Mouse (Mus musculus) NIH3T3 (cell line): ENCODE measurements around the gene Tmem167.
"Not testable (repeated sequence)": the region's sequence is repeated elsewhere in the genome, so short reads cannot be mapped to it uniquely, and the experiment has no call there.

Experiments
- DNase-seq: peaks from one replicate; pipeline ENCODE4 v3.0.0-alpha.2; 2012; ENCODE audit warnings: low read depth

Gene Tmem167

GRCm38 (mm10) chr13:90088962-90089824, at the start of gene Tmem167, which contains the start of gene Xrcc4:
Gene Tmem167, plus strand, starts transcription at chr13:90089123.
Gene Xrcc4, minus strand, starts transcription at chr13:90089608.
- peak; percentile 97 for DNase-seq

- DNase-seq, result no peak
Measured at GRCm38 (mm10) chr13:90039613-90040012, 49.3 kb upstream of the Tmem167 start.

- DNase-seq, result no peak
Measured at GRCm38 (mm10) chr13:90051735-90052134, 37.2 kb upstream of the Tmem167 start.

- no peak for DNase-seq
Measured at GRCm38 (mm10) chr13:90052408-90052807, 36.5 kb upstream of the Tmem167 start.

- DNase-seq, result no peak
Measured at GRCm38 (mm10) chr13:90061877-90062276, 27.0 kb upstream of the Tmem167 start.

- peak; percentile 87 for DNase-seq
Measured at GRCm38 (mm10) chr13:90089825-90090183, 881 bp downstream of the Tmem167 start.

- DNase-seq, result no peak
Measured at GRCm38 (mm10) chr13:90101514-90101913, 12.6 kb downstream of the Tmem167 start.

GRCm38 (mm10) chr13:90106139-90106538, 17.2 kb downstream of the Tmem167 start:
- no peak for DNase-seq

- DNase-seq, result not testable (repeated sequence)
Measured at GRCm38 (mm10) chr13:90108746-90109145, 19.8 kb downstream of the Tmem167 start.

GRCm38 (mm10) chr13:90111681-90112080, 22.8 kb downstream of the Tmem167 start:
- DNase-seq, result no peak

- DNase-seq, result peak; percentile 33
Measured at GRCm38 (mm10) chr13:90136156-90136910, 47.4 kb downstream of the Tmem167 start.

- DNase-seq, result peak; percentile 30
Measured at GRCm38 (mm10) chr13:90141681-90142080, 52.8 kb downstream of the Tmem167 start.

- DNase-seq, result no peak
Measured at GRCm38 (mm10) chr13:90143245-90143644, 54.3 kb downstream of the Tmem167 start.

GRCm38 (mm10) chr13:90151881-90152280, 63.0 kb downstream of the Tmem167 start:
- DNase-seq, result peak; percentile 55

- peak; percentile 81 for DNase-seq
Measured at GRCm38 (mm10) chr13:90152536-90153273, 63.8 kb downstream of the Tmem167 start.

- DNase-seq, result no peak
Measured at GRCm38 (mm10) chr13:90164147-90164546, 75.2 kb downstream of the Tmem167 start.

GRCm38 (mm10) chr13:90167044-90167443, 78.1 kb downstream of the Tmem167 start:
- no peak for DNase-seq

- DNase-seq, result no peak
Measured at GRCm38 (mm10) chr13:90170100-90170781, 81.3 kb downstream of the Tmem167 start.

GRCm38 (mm10) chr13:90170782-90171179, 81.9 kb downstream of the Tmem167 start:
- DNase-seq, result peak; percentile 5

- DNase-seq, result peak; percentile 20
Measured at GRCm38 (mm10) chr13:90171390-90171789, 82.5 kb downstream of the Tmem167 start.

GRCm38 (mm10) chr13:90175662-90176061, 86.7 kb downstream of the Tmem167 start:
- no peak for DNase-seq

GRCm38 (mm10) chr13:90182262-90182661, 93.3 kb downstream of the Tmem167 start:
- DNase-seq, result no peak
